Mouse (Mus musculus): ENCODE measurements around the gene H1f0. TPM values are rescaled to one million over a fixed set of nuclear protein-coding genes. Genes with fewer than 3 reads are reported as not detected.
"Not testable (repeated sequence)": the region's sequence is repeated elsewhere in the genome, so short reads cannot be mapped to it uniquely, and the experiment has no call there.

The H1f0 gene
- total and polyA plus RNA-seq, 2 experiments from 2014 or later: 229 to 318 TPM

GRCm38 (mm10) chr15:79030551-79031435 is 2.5 kb downstream of the H1f0 start:
- Histone ChIP-seq H3K27ac (ENCODE audit: low read depth) (peak overlapping the region; percentile 65), H3K9ac (replicated peaks; ENCODE audit: low read depth, low read length) (peak overlapping the region; percentile 99), H3K36me3 (replicated peaks; ENCODE audit: control insufficient read depth, insufficient read depth, low read length) (no peaks in the 10 kb centered on the region), H3K27me3 (ENCODE audit: control insufficient read depth, insufficient read depth, low read length) (no peaks in the 10 kb centered on the region), H3K4me2 (ENCODE audit: low read depth, low read length) (peak overlapping the region; percentile 80), H3K9me3 (replicated peaks; ENCODE audit: control insufficient read depth, low read length) (no peaks in the 10 kb centered on the region), H3K4me1 (ENCODE audit: control insufficient read depth, insufficient read depth) (peaks cover 20% of the 10 kb centered on the region; the same call in 1 of the 2 replicates), H3K4me3 (ENCODE audit: low read depth, low read length) (peak overlapping the region; percentile 60)
- WGBS: 2% methylated on average over 52 of the region's 52 CpGs
- ATAC-seq (ENCODE audit: insufficient read depth, low read depth) (peak; percentile 79), DNase-seq (ENCODE audit: low spot score) (peak; percentile 97)
- TF ChIP-seq CTCF (IDR thresholded peaks at IDR 0.05; ENCODE audit: low read depth) (no peak), EP300 (IDR thresholded peaks at IDR 0.05; ENCODE audit: low read depth) (peak; percentile 49; the same call in 1 of the 2 replicates)

GRCm38 (mm10) chr15:79031908-79032307 is 3.7 kb downstream of the H1f0 start:
- WGBS: 85% methylated on average over 5 of the region's 5 CpGs

GRCm38 (mm10) chr15:79037913-79038328 is 9.7 kb downstream of the H1f0 start:
- ATAC-seq (ENCODE audit: insufficient read depth, low read depth) (no peak), DNase-seq (ENCODE audit: low spot score) (peak; percentile 63)
- WGBS: 10% methylated on average over 14 of the region's 14 CpGs
- Histone ChIP-seq H3K9ac (replicated peaks; ENCODE audit: low read depth, low read length) (no peak overlapping the region), H3K4me3 (ENCODE audit: low read depth, low read length) (no peak overlapping the region), H3K4me2 (ENCODE audit: low read depth, low read length) (peak overlapping the region; percentile 10; the same call in 1 of the 2 replicates), H3K9me3 (replicated peaks; ENCODE audit: control insufficient read depth, low read length) (no peaks in the 10 kb centered on the region), H3K27ac (ENCODE audit: low read depth) (no peak overlapping the region), H3K4me1 (ENCODE audit: control insufficient read depth, insufficient read depth) (0 out of 2 replicates have a peak, but pooled peaks cover 5% of the 10 kb centered on the region), H3K36me3 (replicated peaks; ENCODE audit: control insufficient read depth, insufficient read depth, low read length) (peaks cover 5% of the 10 kb centered on the region; the same call in 1 of the 2 replicates), H3K27me3 (ENCODE audit: control insufficient read depth, insufficient read depth, low read length) (peaks cover 33% of the 10 kb centered on the region)
- TF ChIP-seq CTCF (IDR thresholded peaks at IDR 0.05; ENCODE audit: low read depth) (peak; percentile 70), EP300 (IDR thresholded peaks at IDR 0.05; ENCODE audit: low read depth) (no peak)

More at GRCm38 (mm10) chr15:79031908-79032307, 3.7 kb downstream of the H1f0 start:
- not testable (repeated sequence) for H3K9me3 ChIP-seq (replicated peaks; ENCODE audit: control insufficient read depth, low read length); H3K36me3 ChIP-seq (replicated peaks; ENCODE audit: control insufficient read depth, insufficient read depth, low read length); H3K4me3 ChIP-seq (ENCODE audit: low read depth, low read length); DNase-seq (ENCODE audit: low spot score); H3K27me3 ChIP-seq (ENCODE audit: control insufficient read depth, insufficient read depth, low read length); H3K4me2 ChIP-seq (ENCODE audit: low read depth, low read length); H3K9ac ChIP-seq (replicated peaks; ENCODE audit: low read depth, low read length); ATAC-seq (ENCODE audit: insufficient read depth, low read depth); H3K27ac ChIP-seq (ENCODE audit: low read depth)
- peaks cover 18% of the 10 kb centered on the region; the same call in 1 of the 2 replicates for H3K4me1 ChIP-seq (ENCODE audit: control insufficient read depth, insufficient read depth)

- Histone ChIP-seq H3K27ac (ENCODE audit: low read depth) (no peak overlapping the region), H3K27me3 (ENCODE audit: control insufficient read depth, insufficient read depth, low read length) (peaks cover 37% of the 10 kb centered on the region), H3K9me3 (replicated peaks; ENCODE audit: control insufficient read depth, low read length) (no peaks in the 10 kb centered on the region), H3K36me3 (replicated peaks; ENCODE audit: control insufficient read depth, insufficient read depth, low read length) (peaks cover 5% of the 10 kb centered on the region; the same call in 1 of the 2 replicates), H3K4me3 (ENCODE audit: low read depth, low read length) (no peak overlapping the region), H3K4me1 (ENCODE audit: control insufficient read depth, insufficient read depth) (0 out of 2 replicates have a peak, but pooled peaks cover 5% of the 10 kb centered on the region), H3K4me2 (ENCODE audit: low read depth, low read length) (no peak overlapping the region), H3K9ac (replicated peaks; ENCODE audit: low read depth, low read length) (no peak overlapping the region)
- no peak for TF ChIP-seq CTCF (IDR thresholded peaks at IDR 0.05; ENCODE audit: low read depth)
- no peak for TF ChIP-seq EP300 (IDR thresholded peaks at IDR 0.05; ENCODE audit: low read depth)
- no peak for ATAC-seq (ENCODE audit: insufficient read depth, low read depth)
- DNase-seq (ENCODE audit: low spot score): no peak
- 67% methylated on average over 10 of the region's 10 CpGs for WGBS
Measured at GRCm38 (mm10) chr15:79038331-79038730, 10.1 kb downstream of the H1f0 start.

GRCm38 (mm10) chr15:79038853-79039252 is 10.6 kb downstream of the H1f0 start:
- peaks cover 5% of the 10 kb centered on the region; the same call in 1 of the 2 replicates for H3K36me3 ChIP-seq (replicated peaks; ENCODE audit: control insufficient read depth, insufficient read depth, low read length)
- no peak overlapping the region for H3K27ac ChIP-seq (ENCODE audit: low read depth)
- TF ChIP-seq EP300 (IDR thresholded peaks at IDR 0.05; ENCODE audit: low read depth) (no peak), CTCF (IDR thresholded peaks at IDR 0.05; ENCODE audit: low read depth) (peak; percentile 97)
- H3K4me3 ChIP-seq (ENCODE audit: low read depth, low read length): no peak overlapping the region
- ATAC-seq (ENCODE audit: insufficient read depth, low read depth) (peak; percentile 84), DNase-seq (ENCODE audit: low spot score) (peak; percentile 91)
- WGBS: 17% methylated on average over 7 of the region's 7 CpGs
- no peak overlapping the region for H3K9ac ChIP-seq (replicated peaks; ENCODE audit: low read depth, low read length)
- 0 out of 2 replicates have a peak, but pooled peaks cover 5% of the 10 kb centered on the region for H3K4me1 ChIP-seq (ENCODE audit: control insufficient read depth, insufficient read depth)
- no peaks in the 10 kb centered on the region for H3K9me3 ChIP-seq (replicated peaks; ENCODE audit: control insufficient read depth, low read length)
- H3K27me3 ChIP-seq (ENCODE audit: control insufficient read depth, insufficient read depth, low read length): peaks cover 42% of the 10 kb centered on the region
- no peak overlapping the region for H3K4me2 ChIP-seq (ENCODE audit: low read depth, low read length)
